Mouse (Mus musculus): Measurements from ENCODE around the gene Zfp148.

Gene Zfp148

GRCm38 (mm10) chr16:33529502-33530454 is 149.1 kb downstream of the Zfp148 start:
- peak; percentile 38 for DNase-seq (ENCODE audit: low read depth, low spot score)

GRCm38 (mm10) chr16:33531184-33531583 is 150.5 kb downstream of the Zfp148 start:
- no peak for DNase-seq (ENCODE audit: low read depth, low spot score)

GRCm38 (mm10) chr16:33536456-33536855 is 155.8 kb downstream of the Zfp148 start:
- no peak for DNase-seq (ENCODE audit: low read depth, low spot score)

- DNase-seq (ENCODE audit: low read depth, low spot score), result no peak
These were observed 157.0 kb downstream of the Zfp148 start for GRCm38 (mm10) chr16:33537499-33538225.

- no peak for DNase-seq (ENCODE audit: low read depth, low spot score)
These were observed 163.7 kb downstream of the Zfp148 start for GRCm38 (mm10) chr16:33544346-33544745.

- no peak for DNase-seq (ENCODE audit: low read depth, low spot score)
These were observed 164.9 kb downstream of the Zfp148 start for GRCm38 (mm10) chr16:33545530-33545929.

- no peak for DNase-seq (ENCODE audit: low read depth, low spot score)
These were observed 173.2 kb downstream of the Zfp148 start for GRCm38 (mm10) chr16:33553689-33554342.
